Mouse (Mus musculus): Measurements from ENCODE around the gene Set.

Set gene

GRCm38 (mm10) chr2:30061215-30062166, 4.3 kb downstream of the Set start:
- no peak for DNase-seq (ENCODE audit: low read depth, low spot score)

- no peak for DNase-seq (ENCODE audit: low read depth, low spot score)
Measured at GRCm38 (mm10) chr2:30062249-30063093, 5.3 kb downstream of the Set start.

GRCm38 (mm10) chr2:30063235-30063634, 6.1 kb downstream of the Set start:
- DNase-seq (ENCODE audit: low read depth, low spot score): no peak

- no peak for DNase-seq (ENCODE audit: low read depth, low spot score)
Measured at GRCm38 (mm10) chr2:30063791-30064190, 6.6 kb downstream of the Set start.

GRCm38 (mm10) chr2:30064298-30064697, 7.1 kb downstream of the Set start:
- DNase-seq (ENCODE audit: low read depth, low spot score): no peak

GRCm38 (mm10) chr2:30066046-30066901, 9.1 kb downstream of the Set start:
- peak; percentile 89 for DNase-seq (ENCODE audit: low read depth, low spot score)

GRCm38 (mm10) chr2:30067031-30067888, 10.1 kb downstream of the Set start:
- no peak for DNase-seq (ENCODE audit: low read depth, low spot score)

- no peak for DNase-seq (ENCODE audit: low read depth, low spot score)
Measured at GRCm38 (mm10) chr2:30067962-30068361, 10.8 kb downstream of the Set start.

GRCm38 (mm10) chr2:30072875-30073274, 15.7 kb downstream of the Set start:
- no peak for DNase-seq (ENCODE audit: low read depth, low spot score)

- DNase-seq (ENCODE audit: low read depth, low spot score): no peak
Measured at GRCm38 (mm10) chr2:30073285-30073684, 16.1 kb downstream of the Set start.

GRCm38 (mm10) chr2:30075625-30076024, 18.4 kb downstream of the Set start:
- DNase-seq (ENCODE audit: low read depth, low spot score): no peak

- no peak for DNase-seq (ENCODE audit: low read depth, low spot score)
Measured at GRCm38 (mm10) chr2:30076439-30076838, 19.3 kb downstream of the Set start.

- no peak for DNase-seq (ENCODE audit: low read depth, low spot score)
Measured at GRCm38 (mm10) chr2:30076959-30077358, 19.8 kb downstream of the Set start.

- DNase-seq (ENCODE audit: low read depth, low spot score): no peak
Measured at GRCm38 (mm10) chr2:30077502-30078348, 20.5 kb downstream of the Set start, which contains the start of gene Pkn3. Pkn3 (plus strand) TSS chr2:30077684.

- DNase-seq (ENCODE audit: low read depth, low spot score): no peak
Measured at GRCm38 (mm10) chr2:30078349-30078712, 21.2 kb downstream of the Set start.

- DNase-seq (ENCODE audit: low read depth, low spot score): no peak
Measured at GRCm38 (mm10) chr2:30078760-30079159, 21.6 kb downstream of the Set start.

GRCm38 (mm10) chr2:30080181-30080800, 23.1 kb downstream of the Set start:
- DNase-seq (ENCODE audit: low read depth, low spot score): no peak

- DNase-seq (ENCODE audit: low read depth, low spot score): no peak
Measured at GRCm38 (mm10) chr2:30084113-30084512, 26.9 kb downstream of the Set start.

- no peak for DNase-seq (ENCODE audit: low read depth, low spot score)
Measured at GRCm38 (mm10) chr2:30084632-30085031, 27.5 kb downstream of the Set start.

All from brain, embryonic 18.5 days (tissue).